ENCODE assay signal across 9 mouse cellular contexts in genomic region chr6:72740596-72741421, GRCm38 (mm10). TPM values are rescaled to one million over a fixed set of nuclear protein-coding genes. Genes with fewer than 3 reads are reported as not detected.
DNase-seq lines count a peak whose midpoint lies in the region; ATAC-seq and TF ChIP-seq lines count a peak whose summit lies in the region.
"Had no signal": no experiment of that assay in that cellular context is flagged by ENCODE, and none has a peak within 500 bp of the region (broad histone marks: within the 10 kb centered on the region; RNA-seq: fewer than 3 reads in every experiment).

No protein-coding gene starts in this region.

- H3K4me3 ChIP-seq in forebrain, postnatal 0 days (ENCODE audit: low read depth, low read length), result no peak overlapping the region
- no peak overlapping the region for H3K4me3 ChIP-seq in intestine, embryonic 14.5 days (ENCODE audit: low read depth, low read length)
- 0 out of 2 replicates have a peak overlapping the region, but pooled peaks have one; percentile 14 for H3K4me3 ChIP-seq in lung, embryonic 16.5 days (ENCODE audit: low read length)
- H3K4me3 ChIP-seq: megakaryocyte, embryonic 14.5 days had no signal

- H3K4me1 ChIP-seq in forebrain, postnatal 0 days (ENCODE audit: insufficient read depth), result no peaks in the 10 kb centered on the region
- peaks cover 44% of the 10 kb centered on the region for H3K4me1 ChIP-seq in intestine, embryonic 14.5 days (replicated peaks; ENCODE audit: control insufficient read depth, insufficient read depth, low read length)
- peaks cover 68% of the 10 kb centered on the region for H3K4me1 ChIP-seq in lung, embryonic 16.5 days (replicated peaks; ENCODE audit: control insufficient read depth, insufficient read depth, low read length)
- H3K4me1 ChIP-seq: megakaryocyte, embryonic 14.5 days had no signal

- no peak overlapping the region for H3K4me2 ChIP-seq in forebrain, postnatal 0 days (ENCODE audit: low read depth)
- H3K4me2 ChIP-seq in intestine, embryonic 14.5 days (ENCODE audit: low read length), result no peak overlapping the region; the same call in 1 of the 2 replicates
- peak overlapping the region; percentile 46 for H3K4me2 ChIP-seq in lung, embryonic 16.5 days (ENCODE audit: low read depth, low read length)

- TF ChIP-seq CTCF in forebrain, postnatal 0 days (IDR thresholded peaks at IDR 0.05; ENCODE audit: low read depth), result no peak

- H3K9me3 ChIP-seq in forebrain, postnatal 0 days (ENCODE audit: low read length), result no peaks in the 10 kb centered on the region
- no peaks in the 10 kb centered on the region for H3K9me3 ChIP-seq in intestine, embryonic 14.5 days (ENCODE audit: control insufficient read depth, low read length)
- H3K9me3 ChIP-seq in lung, embryonic 16.5 days (ENCODE audit: control insufficient read depth, low read length), result no peaks in the 10 kb centered on the region
- H3K9me3 ChIP-seq: megakaryocyte, embryonic 14.5 days had no signal

- H3K27ac ChIP-seq in forebrain, postnatal 0 days (ENCODE audit: low read depth, low read length), result no peak overlapping the region
- H3K27ac ChIP-seq in intestine, embryonic 14.5 days (ENCODE audit: low read depth), result peak overlapping the region; percentile 33; the same call in 1 of the 2 replicates
- peak overlapping the region; percentile 96 for H3K27ac ChIP-seq in lung, embryonic 16.5 days (ENCODE audit: low read length)

- no peak overlapping the region for H3K9ac ChIP-seq in forebrain, postnatal 0 days
- H3K9ac ChIP-seq in intestine, embryonic 14.5 days (ENCODE audit: low read length), result no peak overlapping the region
- peak overlapping the region; percentile 46; the same call in 1 of the 2 replicates for H3K9ac ChIP-seq in lung, embryonic 16.5 days (ENCODE audit: low read length)

- DNase-seq in urinary bladder, adult 18-20 months (ENCODE audit: low spot score in 2 of 2), result peak; percentile 43 to 49
- no peak for DNase-seq in urinary bladder, adult 2 months (ENCODE audit: low spot score)
- DNase-seq in forebrain, postnatal 0 days, result peak; percentile 42
- peak; percentile 68 for DNase-seq in intestine, embryonic 14.5 days (ENCODE audit: low spot score)
- no peak for DNase-seq in left cerebral cortex, adult 9 months (ENCODE audit: low spot score in 2 of 2)
- DNase-seq in B cell, adult 2 months, result no peak
- no peak for DNase-seq in frontal cortex, postnatal 10 days (ENCODE audit: low spot score in 2 of 2)

- no peaks in the 10 kb centered on the region for H3K36me3 ChIP-seq in forebrain, postnatal 0 days (ENCODE audit: insufficient read depth)
- H3K36me3 ChIP-seq in intestine, embryonic 14.5 days (ENCODE audit: control insufficient read depth, insufficient read depth, low read length), result no peaks in the 10 kb centered on the region
- peaks cover 2% of the 10 kb centered on the region; the same call in 1 of the 2 replicates for H3K36me3 ChIP-seq in lung, embryonic 16.5 days (ENCODE audit: control insufficient read depth, insufficient read depth, low read length)

- H3K27me3 ChIP-seq in forebrain, postnatal 0 days (ENCODE audit: insufficient read depth, low read length), result no peaks in the 10 kb centered on the region
- H3K27me3 ChIP-seq in intestine, embryonic 14.5 days (replicated peaks; ENCODE audit: control insufficient read depth, insufficient read depth, low read length), result no peaks in the 10 kb centered on the region
- no peaks in the 10 kb centered on the region for H3K27me3 ChIP-seq in lung, embryonic 16.5 days (ENCODE audit: control insufficient read depth, insufficient read depth, low read depth, low read length)

- peak; percentile 70 for ATAC-seq in forebrain, postnatal 0 days
- 0 out of 2 replicates have a peak, but pooled peaks have one; percentile 9 for ATAC-seq in intestine, embryonic 14.5 days (replicated peaks; ENCODE audit: low FRiP score, low TSS enrichment, low read depth)
- peak; percentile 82 for ATAC-seq in lung, embryonic 16.5 days (ENCODE audit: low read depth)

- 26% methylated on average over 20 of the region's 20 CpGs for WGBS in forebrain, postnatal 0 days
- 42% methylated on average over 20 of the region's 20 CpGs for WGBS in intestine, embryonic 14.5 days
- 8% methylated on average over 20 of the region's 20 CpGs for WGBS in lung, embryonic 16.5 days

RNA-seq across cellular contexts. Expression of gene Tcf7l1, which starts 48.2 kb away (rescaled TPM):
- 19.5 and 28.0 TPM in 2 replicates for polyA plus RNA-seq in urinary bladder, adult 2 months (2012; rRNA removed)
- total RNA-seq in forebrain, postnatal 0 days (2014; rRNA removed), result 1.1 and 2.1 TPM in 2 replicates
- 3.4 and 4.5 TPM in 2 replicates for polyA plus RNA-seq in forebrain, postnatal 0 days (2015; fragmentation: Nextera tagmentation; extraction: Ambion mirVana)
- polyA plus RNA-seq in intestine, embryonic 14.5 days (2014; fragmentation: Nextera tagmentation; extraction: Ambion mirVana), result 23.1 and 26.5 TPM in 2 replicates
- polyA plus RNA-seq in lung, embryonic 16.5 days (2015; fragmentation: Nextera tagmentation; extraction: Ambion mirVana), result 29.2 and 31.9 TPM in 2 replicates

Comparison
In these comparisons a context has a peak if more than half of its experiments do, and no peak if none do; other contexts are left out.
1. DNase-seq: peak in urinary bladder, adult 18-20 months (2 of 2), forebrain, postnatal 0 days (single experiment) and intestine, embryonic 14.5 days (single experiment); none in urinary bladder, adult 2 months (single experiment), left cerebral cortex, adult 9 months (0 of 2), B cell, adult 2 months (0 of 2) and frontal cortex, postnatal 10 days (0 of 2).
2. ATAC-seq: peak in every context shown above with its lines; median percentile 82 in lung, embryonic 16.5 days; 70 in forebrain, postnatal 0 days; 9 in intestine, embryonic 14.5 days.